Mouse (Mus musculus) midbrain, embryonic 11.5 days (tissue): ENCODE measurements at regions not wholly inside any gene's neighbourhood (a gene's known extent, or its start where the extent isn't known, plus 50 kb on each side); places are given as distances from the start of the nearest gene placed in this dataset.

Source experiments
- ATAC-seq: fragments of 200-750 bp; cut with Nextera tagmentation; 2 replicates; pipeline ENCODE4 v1.8.0; 2017; ENCODE audit warnings: moderate TSS enrichment, moderate library complexity; ENCODE audit not compliant: low FRiP score
- DNase-seq: peaks from one replicate; pipeline ENCODE4 v3.0.0; 2015; ENCODE audit warnings: low spot score; ENCODE audit errors: missing footprints
- H3K27ac ChIP-seq: fragments of 300-500 bp; sonication (generic); 2 replicates; pipeline ENCODE4 v1.5.1; 2014; ENCODE audit warnings: low read depth, low read length
- H3K27me3 ChIP-seq: fragments of 300-500 bp; sonication (generic); 2 replicates; pipeline ENCODE4 v1.6.1; 2014; ENCODE audit warnings: mild to moderate bottlenecking, low read length, moderate library complexity, mixed read lengths; ENCODE audit not compliant: control insufficient read depth, insufficient read depth
- H3K36me3 ChIP-seq: fragments of 300-500 bp; sonication (generic); 2 replicates; pipeline ENCODE4 v1.6.1; 2014; ENCODE audit warnings: mild to moderate bottlenecking, low read length, moderate library complexity, mixed read lengths; ENCODE audit not compliant: control insufficient read depth, insufficient read depth
- H3K4me1 ChIP-seq: fragments of 300-500 bp; sonication (generic); 2 replicates; pipeline ENCODE4 v1.6.1; 2014; ENCODE audit warnings: low read length; ENCODE audit not compliant: control insufficient read depth, insufficient read depth
- H3K4me2 ChIP-seq: fragments of 300-500 bp; sonication (generic); 2 replicates; pipeline ENCODE4 v1.6.1; 2014; ENCODE audit warnings: mild to moderate bottlenecking, moderate library complexity
- H3K4me3 ChIP-seq: fragments of 300-500 bp; sonication (generic); 2 replicates; pipeline ENCODE4 v1.5.1; 2014; ENCODE audit warnings: low read depth, low read length
- H3K9ac ChIP-seq: fragments of 300-500 bp; sonication (generic); 2 replicates; pipeline ENCODE4 v1.6.1; 2014; ENCODE audit warnings: low read length
- H3K9me3 ChIP-seq: fragments of 300-500 bp; sonication (generic); 2 replicates; pipeline ENCODE4 v1.6.1; 2016; ENCODE audit warnings: low read length; ENCODE audit not compliant: control insufficient read depth
- WGBS: fragments of 180-500 bp; shearing (Covaris S2); extraction: QIAGEN DNeasy Blood & Tissue Kit; methylation state at CpG from one replicate; pipeline ENCODE4 v1.1.7; 2014; 5-methylcytosine and 5-hydroxymethylcytosine counted together

GRCm38 (mm10) chr6:148647423-148648390 is 183.6 kb downstream of the Ipo8 start:
- Histone ChIP-seq H3K27ac (no peak overlapping the region), H3K9me3 (no peaks in the 10 kb centered on the region), H3K4me2 (no peak overlapping the region), H3K27me3 (no peaks in the 10 kb centered on the region), H3K4me3 (no peak overlapping the region), H3K36me3 (no peaks in the 10 kb centered on the region), H3K9ac (no peak overlapping the region), H3K4me1 (no peaks in the 10 kb centered on the region)
- ATAC-seq (no peak), DNase-seq (no peak)
- WGBS, result 80% methylated on average over 2 of the region's 2 CpGs

GRCm38 (mm10) chr6:148640595-148640994 is 190.7 kb downstream of the Ipo8 start:
- Histone ChIP-seq H3K36me3 (no peaks in the 10 kb centered on the region), H3K4me1 (no peaks in the 10 kb centered on the region), H3K9me3 (no peaks in the 10 kb centered on the region), H3K4me3 (no peak overlapping the region), H3K27ac (no peak overlapping the region), H3K4me2 (no peak overlapping the region), H3K27me3 (no peaks in the 10 kb centered on the region), H3K9ac (no peak overlapping the region)
- 80% methylated on average over 1 of the region's 1 CpGs for WGBS
- DNase-seq (no peak), ATAC-seq (no peak)

- no peak for ATAC-seq
- no peaks in the 10 kb centered on the region for H3K36me3 ChIP-seq
- 80% methylated on average over 2 of the region's 2 CpGs for WGBS
- H3K4me2 ChIP-seq, result no peak overlapping the region
- H3K27me3 ChIP-seq, result no peaks in the 10 kb centered on the region
- DNase-seq, result peak; percentile 28
- H3K4me3 ChIP-seq, result no peak overlapping the region
- no peak overlapping the region for H3K27ac ChIP-seq
- H3K4me1 ChIP-seq, result no peaks in the 10 kb centered on the region
- H3K9me3 ChIP-seq, result no peaks in the 10 kb centered on the region
- no peak overlapping the region for H3K9ac ChIP-seq
These were observed 190.0 kb upstream of the Tmtc1 start for GRCm38 (mm10) chr6:148634148-148634547.

DNA sequence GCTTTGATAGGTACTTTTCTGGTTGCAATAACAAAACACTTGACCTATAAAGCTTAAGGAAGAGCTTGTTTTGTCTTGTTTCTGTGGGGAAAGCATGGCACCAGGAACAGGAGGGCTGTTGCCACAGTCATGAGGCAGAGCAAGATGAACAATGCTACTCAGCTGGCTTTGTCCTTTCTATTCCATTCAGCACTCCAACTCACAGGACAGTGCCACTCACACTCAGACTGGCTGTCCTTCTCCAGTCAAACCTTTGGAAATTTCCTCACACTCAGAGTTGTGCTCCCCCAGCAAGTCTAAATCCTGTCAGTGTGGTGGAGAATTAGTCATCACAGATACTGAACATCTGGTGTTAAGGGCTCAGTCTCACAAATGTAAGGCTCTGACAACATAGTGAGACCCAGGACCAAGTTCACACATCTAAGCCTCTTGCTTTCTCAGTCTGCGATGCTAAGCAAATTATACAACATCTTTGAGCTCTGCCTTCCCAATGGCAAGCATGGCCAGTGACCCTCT is 183.0 kb upstream of the Tmtc1 start:
- WGBS, result 96% methylated on average over 1 of the region's 1 CpGs

DNA sequence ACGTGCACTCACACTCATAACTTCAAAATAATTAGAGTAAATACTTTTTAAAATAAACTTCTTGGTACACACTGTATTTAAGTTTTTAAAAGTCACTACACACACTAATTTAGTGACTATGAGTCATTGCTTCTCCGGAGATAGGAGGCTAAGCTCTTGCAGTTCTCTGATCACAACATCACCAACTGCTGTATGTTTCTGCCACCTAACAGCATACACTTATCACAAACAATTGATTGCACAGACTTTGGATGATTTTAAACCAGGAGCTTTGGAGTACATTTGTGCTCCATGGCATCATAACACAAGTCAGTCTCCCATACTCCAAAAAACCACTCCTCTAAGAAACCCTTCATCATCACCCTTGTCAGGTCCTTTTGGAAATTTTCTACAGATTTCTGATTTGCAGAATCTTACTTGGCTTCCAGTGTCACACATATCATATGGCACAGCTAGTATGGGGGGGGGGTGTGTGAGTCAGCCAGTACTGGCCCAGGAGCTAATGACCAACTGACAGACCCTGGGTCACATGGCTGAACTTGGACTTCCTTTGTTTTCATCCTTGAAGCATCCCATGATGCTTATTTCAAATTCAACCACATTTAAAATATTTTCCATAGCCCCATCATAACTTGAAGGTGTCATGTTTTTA is 179.1 kb upstream of the Tmtc1 start:
- H3K9ac ChIP-seq, result no peak overlapping the region
- ATAC-seq (no peak), DNase-seq (no peak)
- no peaks in the 10 kb centered on the region for H3K4me1 ChIP-seq
- H3K4me3 ChIP-seq, result no peak overlapping the region
- no peak overlapping the region for H3K4me2 ChIP-seq
- H3K27ac ChIP-seq, result no peak overlapping the region
- no peaks in the 10 kb centered on the region for H3K27me3 ChIP-seq
- WGBS, result 91% methylated on average over 2 of the region's 2 CpGs
- H3K9me3 ChIP-seq, result no peaks in the 10 kb centered on the region
- H3K36me3 ChIP-seq, result no peaks in the 10 kb centered on the region

More for the DNA sequence above, 183.0 kb upstream of the Tmtc1 start:
- no peaks in the 10 kb centered on the region for H3K36me3 ChIP-seq
- no peak overlapping the region for H3K9ac ChIP-seq
- ATAC-seq (no peak), DNase-seq (no peak)
- H3K9me3 ChIP-seq, result no peaks in the 10 kb centered on the region
- no peak overlapping the region for H3K27ac ChIP-seq
- no peaks in the 10 kb centered on the region for H3K27me3 ChIP-seq
- H3K4me2 ChIP-seq, result no peak overlapping the region
- no peak overlapping the region for H3K4me3 ChIP-seq
- no peaks in the 10 kb centered on the region for H3K4me1 ChIP-seq

DNA sequence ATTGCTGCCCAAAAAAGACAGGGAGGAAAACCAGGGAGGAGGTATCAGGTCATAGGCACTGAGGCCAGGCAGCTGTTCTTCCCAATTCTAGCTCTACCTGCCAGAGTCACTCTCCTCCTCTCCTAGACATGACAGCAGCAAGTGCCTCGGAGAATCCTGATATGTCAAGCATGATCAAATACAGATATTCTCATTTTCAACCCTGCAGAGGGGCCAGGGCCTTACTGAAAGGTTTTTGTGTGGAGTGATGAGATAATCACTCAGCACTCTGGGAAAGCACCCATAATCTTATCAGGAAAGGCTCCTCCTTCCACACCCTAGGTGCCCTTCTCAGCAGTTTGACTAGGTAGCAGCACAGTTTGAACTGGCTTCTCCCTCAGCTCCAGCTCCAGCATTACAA is 175.8 kb upstream of the Tmtc1 start:
- no peak for DNase-seq
- 76% methylated on average over 1 of the region's 1 CpGs for WGBS
- Histone ChIP-seq H3K4me2 (no peak overlapping the region), H3K9me3 (no peaks in the 10 kb centered on the region), H3K27me3 (no peaks in the 10 kb centered on the region), H3K36me3 (no peaks in the 10 kb centered on the region), H3K4me3 (no peak overlapping the region), H3K27ac (no peak overlapping the region), H3K4me1 (no peaks in the 10 kb centered on the region), H3K9ac (no peak overlapping the region)
- ATAC-seq, result no peak

DNA sequence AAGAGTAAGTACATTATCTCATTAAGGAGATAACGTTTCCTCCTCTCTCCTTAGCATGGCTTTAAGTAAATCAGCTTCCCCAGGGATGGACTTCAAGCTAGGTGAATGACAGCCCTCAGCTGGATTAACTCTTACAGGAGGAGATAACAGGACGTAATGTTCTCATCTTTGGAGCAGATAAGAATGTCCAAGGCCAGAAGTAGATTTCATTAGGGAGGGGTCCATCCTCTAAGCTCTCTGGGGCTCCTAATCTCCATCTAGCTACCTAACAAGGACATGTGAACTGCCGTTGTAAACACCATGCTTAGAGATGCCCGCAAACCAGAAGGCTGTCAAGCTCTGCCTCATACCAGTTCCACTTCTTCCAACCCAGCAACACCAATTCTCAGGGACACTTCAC is 171.7 kb upstream of the Tmtc1 start:
- 0 out of 2 replicates have a peak, but pooled peaks have one; percentile 27 for ATAC-seq
- H3K4me2 ChIP-seq, result no peak overlapping the region
- no peak overlapping the region for H3K27ac ChIP-seq
- no peak for DNase-seq
- H3K36me3 ChIP-seq, result no peaks in the 10 kb centered on the region
- H3K9me3 ChIP-seq, result no peaks in the 10 kb centered on the region
- H3K27me3 ChIP-seq, result no peaks in the 10 kb centered on the region
- 19% methylated on average over 4 of the region's 4 CpGs for WGBS
- H3K4me3 ChIP-seq, result no peak overlapping the region
- H3K9ac ChIP-seq, result no peak overlapping the region
- no peaks in the 10 kb centered on the region for H3K4me1 ChIP-seq

GRCm38 (mm10) chr6:148615442-148615841 is 171.3 kb upstream of the Tmtc1 start:
- WGBS, result 40% methylated on average over 3 of the region's 3 CpGs
- DNase-seq, result no peak
- Histone ChIP-seq H3K9ac (no peak overlapping the region), H3K4me2 (no peak overlapping the region), H3K4me1 (no peaks in the 10 kb centered on the region), H3K4me3 (no peak overlapping the region), H3K27me3 (no peaks in the 10 kb centered on the region), H3K36me3 (no peaks in the 10 kb centered on the region), H3K27ac (no peak overlapping the region), H3K9me3 (no peaks in the 10 kb centered on the region)
- no peak for ATAC-seq

DNA sequence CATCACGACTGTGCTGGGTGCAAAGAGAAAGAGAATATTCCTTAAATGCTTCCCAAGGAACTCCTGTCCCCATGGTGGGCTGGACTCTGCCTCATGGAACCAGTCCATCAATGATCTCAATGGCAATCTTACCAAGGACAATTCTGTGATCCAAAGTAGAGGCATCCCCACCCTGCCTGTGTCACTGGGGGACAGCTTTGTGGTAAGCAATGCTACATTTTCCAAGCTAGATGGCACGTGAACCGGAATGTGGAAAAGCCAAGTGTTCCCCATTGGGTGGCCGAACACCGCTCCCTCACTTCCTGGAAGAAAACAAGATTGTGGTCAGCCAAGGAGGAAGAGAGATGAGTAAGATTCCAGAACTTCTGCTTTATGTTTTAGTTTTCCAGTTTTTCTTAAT is 164.7 kb upstream of the Tmtc1 start:
- DNase-seq (no peak), ATAC-seq (no peak)
- Histone ChIP-seq H3K36me3 (no peaks in the 10 kb centered on the region), H3K4me1 (no peaks in the 10 kb centered on the region), H3K9ac (no peak overlapping the region), H3K4me2 (no peak overlapping the region), H3K27ac (no peak overlapping the region), H3K27me3 (no peaks in the 10 kb centered on the region), H3K9me3 (no peaks in the 10 kb centered on the region), H3K4me3 (no peak overlapping the region)
- WGBS, result 87% methylated on average over 5 of the region's 5 CpGs
